Mouse (Mus musculus): ENCODE measurements around the gene Sema4a.

The Sema4a gene

GRCm38 (mm10) chr3:88486043-88486442 lies 25.1 kb upstream of the Sema4a start:
- no peak for DNase-seq

GRCm38 (mm10) chr3:88484597-88485316 lies 23.8 kb upstream of the Sema4a start:
- DNase-seq: no peak

- peak; percentile 85 for DNase-seq
Observed at GRCm38 (mm10) chr3:88483621-88484020, 22.6 kb upstream of the Sema4a start.

- no peak for DNase-seq
Observed at GRCm38 (mm10) chr3:88483141-88483540, 22.2 kb upstream of the Sema4a start.

GRCm38 (mm10) chr3:88482336-88482735 lies 21.4 kb upstream of the Sema4a start:
- DNase-seq: no peak

GRCm38 (mm10) chr3:88481372-88482040 lies 20.5 kb upstream of the Sema4a start:
- no peak for DNase-seq

GRCm38 (mm10) chr3:88480679-88481078 lies 19.7 kb upstream of the Sema4a start:
- no peak for DNase-seq

- no peak for DNase-seq
Observed at GRCm38 (mm10) chr3:88479828-88480227, 18.8 kb upstream of the Sema4a start.

GRCm38 (mm10) chr3:88479163-88479562 lies 18.2 kb upstream of the Sema4a start:
- no peak for DNase-seq

- peak; percentile 90 for DNase-seq
Observed at GRCm38 (mm10) chr3:88477735-88478134, 16.8 kb upstream of the Sema4a start.

GRCm38 (mm10) chr3:88476403-88476802 lies 15.4 kb upstream of the Sema4a start:
- DNase-seq: no peak

- no peak for DNase-seq
Observed at GRCm38 (mm10) chr3:88473571-88473970, 12.6 kb upstream of the Sema4a start.

GRCm38 (mm10) chr3:88473020-88473419 lies 12.0 kb upstream of the Sema4a start:
- no peak for DNase-seq

GRCm38 (mm10) chr3:88470943-88471479 lies 10.0 kb upstream of the Sema4a start:
- DNase-seq: no peak

GRCm38 (mm10) chr3:88469466-88469865 lies 8.5 kb upstream of the Sema4a start:
- DNase-seq: no peak

- peak; percentile 96 for DNase-seq
Observed at GRCm38 (mm10) chr3:88467116-88467824, 6.3 kb upstream of the Sema4a start.

GRCm38 (mm10) chr3:88465127-88465526 lies 4.1 kb upstream of the Sema4a start:
- DNase-seq: no peak

GRCm38 (mm10) chr3:88464425-88464824 lies 3.4 kb upstream of the Sema4a start:
- DNase-seq: no peak

GRCm38 (mm10) chr3:88460029-88460428 lies 953 bp downstream of the Sema4a start:
- DNase-seq: no peak

- DNase-seq: no peak
Observed at GRCm38 (mm10) chr3:88458778-88459219, 2.2 kb downstream of the Sema4a start.

- no peak for DNase-seq
Observed at GRCm38 (mm10) chr3:88456746-88457532, 4.0 kb downstream of the Sema4a start.

GRCm38 (mm10) chr3:88456313-88456712 lies 4.7 kb downstream of the Sema4a start:
- no peak for DNase-seq
